Mouse (Mus musculus) kidney, embryonic 16.5 days (tissue): ENCODE results near the gene Gsdme. TPM values are rescaled to one million over a fixed set of nuclear protein-coding genes. Genes with fewer than 3 reads are reported as not detected.
A peak's percentile ranks its signal among the peaks of the same experiment; 100 is the strongest.

Experiments
- ATAC-seq: fragments of 200-750 bp; cut with Nextera tagmentation; 2 replicates; pipeline ENCODE4 v1.8.0; 2017; ENCODE audit warnings: moderate TSS enrichment; ENCODE audit not compliant: low FRiP score, low TSS enrichment
- H3K27ac ChIP-seq: fragments of 300-500 bp; sonication (generic); 2 replicates; pipeline ENCODE4 v1.5.1; 2014; ENCODE audit warnings: low read length
- H3K27me3 ChIP-seq: fragments of 300-500 bp; sonication (generic); 2 replicates; pipeline ENCODE4 v1.6.1; 2014; ENCODE audit warnings: low read length, control low read depth, mixed read lengths; ENCODE audit not compliant: insufficient read depth
- H3K36me3 ChIP-seq: fragments of 300-500 bp; sonication (generic); 2 replicates; pipeline ENCODE4 v1.6.1; 2014; ENCODE audit warnings: low read length, control low read depth, mixed read lengths; ENCODE audit not compliant: insufficient read depth
- H3K4me1 ChIP-seq: fragments of 300-500 bp; sonication (generic); 2 replicates; pipeline ENCODE4 v1.6.1; 2014; ENCODE audit warnings: low read length, control low read depth, mixed read lengths; ENCODE audit not compliant: insufficient read depth
- H3K4me2 ChIP-seq: fragments of 300-500 bp; sonication (generic); replicated peaks from 2 replicates; pipeline ENCODE4 v1.6.1; 2014; ENCODE audit warnings: low read depth, low read length
- H3K4me3 ChIP-seq: fragments of 300-500 bp; sonication (generic); 2 replicates; pipeline ENCODE4 v1.5.1; 2014; ENCODE audit warnings: mild to moderate bottlenecking, low read length
- H3K9ac ChIP-seq: fragments of 300-500 bp; sonication (generic); replicated peaks from 2 replicates; pipeline ENCODE4 v1.6.1; 2014; ENCODE audit warnings: low read length
- H3K9me3 ChIP-seq: fragments of 300-500 bp; sonication (generic); 2 replicates; pipeline ENCODE4 v1.6.1; 2016; ENCODE audit warnings: low read length, control low read depth
- WGBS: fragments of 180-500 bp; shearing (Covaris S2); extraction: QIAGEN DNeasy Blood & Tissue Kit; methylation state at CpG from one replicate; pipeline ENCODE4 v1.1.7; 2014; 5-methylcytosine and 5-hydroxymethylcytosine counted together
- polyA plus RNA-seq: library from polyadenylated mRNA; unstranded; fragments of >200 nt; fragmentation: Nextera tagmentation; extraction: Ambion mirVana; gene quantifications from 2 replicates; pipeline ENCODE4 v1.2.1, GENCODE M21; 2015

Gsdme gene
- polyA plus RNA-seq, 1 experiment from 2014 or later, result 55.3 TPM

GRCm38 (mm10) chr6:50294128-50294527, 30.5 kb upstream of the Gsdme start:
- Histone ChIP-seq H3K36me3 (no peaks in the 10 kb centered on the region), H3K9ac (no peak overlapping the region), H3K9me3 (no peaks in the 10 kb centered on the region), H3K27ac (no peak overlapping the region), H3K27me3 (no peaks in the 10 kb centered on the region), H3K4me1 (peaks cover 5% of the 10 kb centered on the region; the same call in 1 of the 2 replicates), H3K4me3 (no peak overlapping the region), H3K4me2 (no peak overlapping the region)
- peak; percentile 63; the same call in 1 of the 2 replicates for ATAC-seq
- 21% methylated on average over 1 of the region's 1 CpGs for WGBS

GRCm38 (mm10) chr6:50291650-50292049, 28.0 kb upstream of the Gsdme start:
- ATAC-seq, result no peak
- no peak overlapping the region for H3K9ac ChIP-seq
- no peak overlapping the region for H3K4me3 ChIP-seq
- no peaks in the 10 kb centered on the region for H3K9me3 ChIP-seq
- H3K27ac ChIP-seq, result no peak overlapping the region
- H3K27me3 ChIP-seq, result no peaks in the 10 kb centered on the region
- peaks cover 5% of the 10 kb centered on the region; the same call in 1 of the 2 replicates for H3K4me1 ChIP-seq
- H3K4me2 ChIP-seq, result no peak overlapping the region
- 85% methylated on average over 4 of the region's 4 CpGs for WGBS
- no peaks in the 10 kb centered on the region for H3K36me3 ChIP-seq

GRCm38 (mm10) chr6:50286881-50287280, 23.2 kb upstream of the Gsdme start:
- Histone ChIP-seq H3K4me2 (no peak overlapping the region), H3K27me3 (no peaks in the 10 kb centered on the region), H3K4me3 (no peak overlapping the region), H3K9me3 (no peaks in the 10 kb centered on the region), H3K9ac (no peak overlapping the region), H3K27ac (no peak overlapping the region), H3K36me3 (no peaks in the 10 kb centered on the region), H3K4me1 (no peaks in the 10 kb centered on the region)
- no peak for ATAC-seq
- WGBS, result 94% methylated on average over 3 of the region's 3 CpGs

- Histone ChIP-seq H3K4me2 (no peak overlapping the region), H3K9ac (no peak overlapping the region), H3K9me3 (no peaks in the 10 kb centered on the region), H3K36me3 (no peaks in the 10 kb centered on the region), H3K4me1 (no peaks in the 10 kb centered on the region), H3K27ac (no peak overlapping the region), H3K4me3 (no peak overlapping the region), H3K27me3 (no peaks in the 10 kb centered on the region)
- WGBS, result 91% methylated on average over 7 of the region's 7 CpGs
- no peak for ATAC-seq
These were observed 16.0 kb upstream of the Gsdme start for GRCm38 (mm10) chr6:50279642-50280041.

GRCm38 (mm10) chr6:50273947-50274346, 10.3 kb upstream of the Gsdme start:
- 75% methylated on average over 4 of the region's 4 CpGs for WGBS

GRCm38 (mm10) chr6:50273416-50273815, 9.8 kb upstream of the Gsdme start:
- Histone ChIP-seq H3K36me3 (no peaks in the 10 kb centered on the region), H3K4me3 (no peak overlapping the region), H3K4me1 (no peaks in the 10 kb centered on the region), H3K9me3 (no peaks in the 10 kb centered on the region), H3K27ac (no peak overlapping the region), H3K27me3 (no peaks in the 10 kb centered on the region), H3K9ac (no peak overlapping the region), H3K4me2 (no peak overlapping the region)
- ATAC-seq, result no peak
- 86% methylated on average over 1 of the region's 1 CpGs for WGBS

More at GRCm38 (mm10) chr6:50273947-50274346, 10.3 kb upstream of the Gsdme start:
- no peak overlapping the region for H3K9ac ChIP-seq
- no peaks in the 10 kb centered on the region for H3K36me3 ChIP-seq
- H3K9me3 ChIP-seq, result no peaks in the 10 kb centered on the region
- no peak overlapping the region for H3K4me3 ChIP-seq
- no peaks in the 10 kb centered on the region for H3K4me1 ChIP-seq
- ATAC-seq, result no peak
- H3K27ac ChIP-seq, result no peak overlapping the region
- no peaks in the 10 kb centered on the region for H3K27me3 ChIP-seq
- no peak overlapping the region for H3K4me2 ChIP-seq

GRCm38 (mm10) chr6:50262310-50262709, 1.4 kb downstream of the Gsdme start:
- WGBS, result 25% methylated on average over 7 of the region's 7 CpGs
- Histone ChIP-seq H3K9me3 (no peaks in the 10 kb centered on the region), H3K4me2 (peak overlapping the region; percentile 77), H3K27me3 (no peaks in the 10 kb centered on the region), H3K27ac (no peak overlapping the region), H3K36me3 (no peaks in the 10 kb centered on the region), H3K4me3 (peak overlapping the region; percentile 59), H3K4me1 (peaks cover 14% of the 10 kb centered on the region), H3K9ac (peak overlapping the region; percentile 64)
- 0 out of 2 replicates have a peak, but pooled peaks have one; percentile 46 for ATAC-seq

GRCm38 (mm10) chr6:50261922-50262261, 1.8 kb downstream of the Gsdme start:
- 0 out of 2 replicates have a peak overlapping the region, but pooled peaks have one; percentile 12 for H3K27ac ChIP-seq

GRCm38 (mm10) chr6:50261201-50261921, 2.3 kb downstream of the Gsdme start:
- ATAC-seq, result peak; percentile 94
- Histone ChIP-seq H3K9ac (peak overlapping the region; percentile 64), H3K4me1 (peaks cover 14% of the 10 kb centered on the region), H3K27ac (0 out of 2 replicates have a peak overlapping the region, but pooled peaks have one; percentile 12), H3K9me3 (no peaks in the 10 kb centered on the region), H3K27me3 (no peaks in the 10 kb centered on the region), H3K4me2 (peak overlapping the region; percentile 77), H3K4me3 (peak overlapping the region; percentile 59), H3K36me3 (no peaks in the 10 kb centered on the region)
- 1% methylated on average over 35 of the region's 35 CpGs for WGBS

More at GRCm38 (mm10) chr6:50261922-50262261, 1.8 kb downstream of the Gsdme start:
- no peaks in the 10 kb centered on the region for H3K27me3 ChIP-seq
- whole genome bisulfite sequencing, result 0% methylated on average over 6 of the region's 6 CpGs
- ATAC-seq, result no peak; the same call in 1 of the 2 replicates
- no peaks in the 10 kb centered on the region for H3K9me3 ChIP-seq
- H3K4me2 ChIP-seq, result peak overlapping the region; percentile 77
- no peaks in the 10 kb centered on the region for H3K36me3 ChIP-seq
- H3K9ac ChIP-seq, result peak overlapping the region; percentile 64
- peaks cover 14% of the 10 kb centered on the region for H3K4me1 ChIP-seq
- peak overlapping the region; percentile 59 for H3K4me3 ChIP-seq

- H3K4me1 ChIP-seq, result no peaks in the 10 kb centered on the region
- H3K4me2 ChIP-seq, result no peak overlapping the region
- ATAC-seq, result no peak
- H3K36me3 ChIP-seq, result no peaks in the 10 kb centered on the region
- no peak overlapping the region for H3K27ac ChIP-seq
- H3K27me3 ChIP-seq, result no peaks in the 10 kb centered on the region
- H3K9me3 ChIP-seq, result no peaks in the 10 kb centered on the region
- no peak overlapping the region for H3K4me3 ChIP-seq
- no peak overlapping the region for H3K9ac ChIP-seq
- 68% methylated on average over 5 of the region's 5 CpGs for WGBS
These were observed 8.3 kb downstream of the Gsdme start for GRCm38 (mm10) chr6:50255356-50255755.
